Mouse (Mus musculus): ENCODE measurements around the gene Mctp2.

Gene Mctp2

DNA sequence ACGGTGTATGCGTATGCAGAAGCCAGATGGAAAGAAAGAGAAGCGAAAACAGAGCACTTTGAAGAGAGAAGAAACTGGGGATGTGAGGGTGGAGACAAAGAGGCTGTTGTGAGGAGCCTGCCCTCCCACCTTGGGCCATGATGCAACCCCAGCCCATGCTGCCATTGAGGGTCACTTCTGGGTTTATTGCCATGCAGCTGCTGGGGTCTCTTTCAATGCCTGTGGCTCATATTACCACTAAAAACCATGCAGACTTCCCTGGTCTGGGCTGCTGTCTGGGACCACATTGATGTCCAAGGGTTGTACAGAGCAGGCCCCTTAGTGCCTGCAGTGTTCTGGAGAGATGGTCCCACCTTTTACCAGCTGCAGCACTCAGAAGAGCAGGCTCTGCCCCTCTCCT lies 210.0 kb downstream of the Mctp2 start:
- DNase-seq (ENCODE audit: low read depth, low spot score) = no peak

DNA sequence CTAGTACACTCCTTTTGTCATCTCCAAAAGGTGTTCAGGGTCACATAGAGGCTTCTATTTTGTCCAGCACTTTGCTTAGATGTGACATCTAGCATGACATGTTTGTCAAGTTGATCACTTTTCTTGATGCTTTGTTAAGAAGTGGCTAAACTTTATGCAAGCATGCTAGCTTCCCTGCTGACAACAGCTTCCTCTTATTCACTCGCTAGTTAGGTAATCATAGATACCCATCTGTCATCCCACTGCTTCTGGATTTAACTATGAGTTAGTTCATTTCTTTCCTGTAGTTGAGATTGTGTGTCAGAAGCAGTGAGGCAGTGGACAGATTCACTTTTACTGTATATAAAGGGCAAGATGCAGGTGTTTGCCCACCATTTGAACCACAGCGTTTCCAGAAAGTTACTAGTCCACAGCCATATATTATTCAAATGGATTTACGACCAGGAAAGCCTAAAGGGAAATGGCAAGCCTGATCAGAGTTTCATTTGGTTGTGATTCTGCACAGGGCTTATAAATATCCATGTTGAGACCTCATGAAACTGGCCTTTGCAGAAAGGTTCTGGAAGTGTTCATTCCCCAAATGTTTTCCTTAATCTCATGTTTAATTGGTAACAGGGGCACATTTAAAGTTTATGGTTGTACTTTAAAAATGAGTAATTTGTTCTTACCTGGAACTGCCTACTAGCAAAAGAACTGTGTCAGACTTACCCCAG lies 216.8 kb downstream of the Mctp2 start:
- DNase-seq (ENCODE audit: low read depth, low spot score) = no peak

DNA sequence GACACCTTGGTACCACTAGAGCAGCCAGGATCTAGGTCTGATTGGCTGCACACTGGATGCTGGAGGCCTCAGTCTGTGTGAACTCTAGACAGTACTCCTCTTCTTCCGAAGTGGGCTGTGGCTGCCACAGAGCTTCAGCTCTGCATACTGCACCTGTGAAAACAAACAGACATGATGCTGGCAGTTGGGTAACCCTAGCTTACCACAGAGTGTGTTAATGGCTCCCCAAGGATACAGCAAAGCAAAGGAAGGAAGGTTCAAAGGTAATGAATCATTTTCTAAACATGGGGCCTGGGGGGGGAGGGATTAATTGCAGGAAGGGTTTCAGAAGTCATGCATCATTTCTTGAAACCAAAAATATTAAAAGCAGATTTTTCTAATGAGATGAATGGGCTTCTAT lies 225.7 kb downstream of the Mctp2 start:
- no peak for DNase-seq (ENCODE audit: low read depth, low spot score)

DNA sequence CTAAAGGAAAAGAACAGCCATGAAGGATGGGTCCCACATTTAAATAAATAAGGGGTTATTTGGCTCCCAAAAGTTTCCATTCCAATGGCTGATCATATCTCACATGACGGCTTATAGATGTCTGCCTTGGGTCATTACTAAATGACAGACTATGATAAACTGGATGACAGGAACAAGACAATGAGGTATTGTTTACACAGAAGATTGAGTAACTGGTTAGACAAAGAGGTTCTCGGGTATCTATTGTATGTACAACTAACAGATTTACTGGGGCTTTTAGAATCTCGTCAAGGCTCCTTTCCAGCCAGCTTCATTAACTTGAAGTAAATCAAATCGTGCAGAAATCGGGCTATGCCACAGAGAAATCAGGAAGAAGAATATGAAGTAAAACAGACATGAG lies 227.5 kb downstream of the Mctp2 start:
- no peak for DNase-seq (ENCODE audit: low read depth, low spot score)

DNA sequence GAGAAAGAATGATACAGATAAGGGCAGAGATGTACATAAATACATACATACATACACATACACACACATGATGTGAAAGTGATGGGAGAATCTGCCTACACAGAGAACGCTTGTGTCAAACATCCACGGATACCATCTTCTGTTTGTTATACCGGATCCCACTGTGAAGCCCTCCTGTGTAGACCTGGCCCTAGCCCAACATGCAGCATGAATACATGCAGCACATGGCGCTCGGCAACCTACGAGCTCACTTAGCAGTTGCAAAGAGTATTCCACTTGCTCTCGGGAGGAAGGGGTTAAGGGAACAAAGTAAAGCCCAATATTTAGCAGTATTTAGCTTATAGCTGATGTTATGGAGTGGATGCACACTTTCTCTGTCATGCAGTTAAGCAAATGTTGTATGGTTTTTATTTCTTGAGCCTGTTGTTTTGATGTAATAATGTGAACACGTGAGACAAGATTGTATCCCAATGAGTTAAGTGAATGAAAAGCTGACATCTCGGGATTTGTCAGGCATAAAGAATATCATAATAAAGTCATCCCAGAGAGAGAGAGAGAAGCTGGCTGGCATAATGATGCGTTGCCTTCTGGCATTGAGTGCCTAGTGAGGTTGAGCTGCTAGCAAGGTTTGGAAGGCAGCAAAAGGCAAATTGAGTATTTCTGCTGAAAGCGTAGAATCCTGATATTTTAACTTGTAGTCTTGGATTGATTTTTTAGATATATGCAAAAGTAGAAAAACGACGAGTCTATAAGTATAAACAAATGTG lies 234.8 kb downstream of the Mctp2 start:
- no peak for DNase-seq (ENCODE audit: low read depth, low spot score)

DNA sequence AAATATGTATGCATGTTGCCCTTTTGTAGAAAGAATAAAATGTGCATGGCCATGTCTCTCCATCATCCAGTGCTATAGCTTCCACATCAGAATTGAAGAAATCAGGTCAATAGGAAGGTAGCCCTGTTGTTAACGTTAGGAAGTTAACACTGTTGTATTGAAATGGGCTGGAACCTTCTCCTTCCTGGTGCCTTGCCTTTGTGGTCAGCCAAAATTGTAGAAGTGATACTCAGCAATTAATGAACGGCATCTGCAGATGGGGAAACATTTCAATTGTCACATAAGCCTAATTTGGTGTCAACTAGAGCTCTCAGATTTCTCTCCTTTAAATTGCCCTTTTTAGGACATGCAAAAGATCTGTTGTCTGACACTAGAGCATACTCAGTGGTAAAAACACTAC lies 238.0 kb downstream of the Mctp2 start:
- no peak for DNase-seq (ENCODE audit: low read depth, low spot score)

DNA sequence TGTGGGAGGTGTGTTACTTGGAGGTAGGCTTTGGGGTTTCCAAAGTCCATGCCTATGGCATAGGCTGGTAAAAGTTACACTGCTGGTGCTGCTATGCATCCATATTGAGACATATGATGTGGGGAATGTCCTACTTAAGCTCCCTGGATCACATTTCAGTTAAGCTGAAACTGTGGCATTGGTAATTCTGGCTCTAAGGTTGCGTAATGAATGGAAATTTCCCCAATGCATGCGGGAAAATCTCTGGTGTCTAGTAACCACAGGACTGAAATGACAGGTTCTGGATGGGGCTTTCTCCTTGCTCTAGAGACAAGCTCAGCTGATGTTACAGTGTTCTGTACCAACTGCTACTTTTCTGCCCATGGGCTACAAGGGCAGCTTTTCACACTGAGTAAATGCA lies 240.1 kb downstream of the Mctp2 start:
- DNase-seq (ENCODE audit: low read depth, low spot score) = no peak

DNA sequence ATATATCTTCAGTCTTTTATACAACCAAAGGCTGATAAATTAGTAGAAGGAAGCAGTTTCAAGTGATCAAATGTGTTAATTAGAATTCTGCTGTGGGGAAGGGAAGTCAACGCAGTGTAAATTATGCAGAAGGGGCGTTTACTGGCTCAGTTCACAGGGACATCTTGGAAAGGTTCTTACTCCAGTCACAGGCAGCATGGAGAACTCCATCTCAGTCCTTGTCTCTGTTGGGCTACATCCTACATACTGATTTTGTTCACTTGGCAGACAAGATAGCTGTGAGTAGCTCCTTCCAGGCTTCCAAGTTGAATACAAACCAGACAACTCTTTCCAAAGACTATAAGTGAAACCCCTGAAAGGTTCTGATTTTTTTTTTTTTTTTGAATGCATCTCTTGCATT lies 254.6 kb downstream of the Mctp2 start:
- no peak for DNase-seq (ENCODE audit: low read depth, low spot score)

DNA sequence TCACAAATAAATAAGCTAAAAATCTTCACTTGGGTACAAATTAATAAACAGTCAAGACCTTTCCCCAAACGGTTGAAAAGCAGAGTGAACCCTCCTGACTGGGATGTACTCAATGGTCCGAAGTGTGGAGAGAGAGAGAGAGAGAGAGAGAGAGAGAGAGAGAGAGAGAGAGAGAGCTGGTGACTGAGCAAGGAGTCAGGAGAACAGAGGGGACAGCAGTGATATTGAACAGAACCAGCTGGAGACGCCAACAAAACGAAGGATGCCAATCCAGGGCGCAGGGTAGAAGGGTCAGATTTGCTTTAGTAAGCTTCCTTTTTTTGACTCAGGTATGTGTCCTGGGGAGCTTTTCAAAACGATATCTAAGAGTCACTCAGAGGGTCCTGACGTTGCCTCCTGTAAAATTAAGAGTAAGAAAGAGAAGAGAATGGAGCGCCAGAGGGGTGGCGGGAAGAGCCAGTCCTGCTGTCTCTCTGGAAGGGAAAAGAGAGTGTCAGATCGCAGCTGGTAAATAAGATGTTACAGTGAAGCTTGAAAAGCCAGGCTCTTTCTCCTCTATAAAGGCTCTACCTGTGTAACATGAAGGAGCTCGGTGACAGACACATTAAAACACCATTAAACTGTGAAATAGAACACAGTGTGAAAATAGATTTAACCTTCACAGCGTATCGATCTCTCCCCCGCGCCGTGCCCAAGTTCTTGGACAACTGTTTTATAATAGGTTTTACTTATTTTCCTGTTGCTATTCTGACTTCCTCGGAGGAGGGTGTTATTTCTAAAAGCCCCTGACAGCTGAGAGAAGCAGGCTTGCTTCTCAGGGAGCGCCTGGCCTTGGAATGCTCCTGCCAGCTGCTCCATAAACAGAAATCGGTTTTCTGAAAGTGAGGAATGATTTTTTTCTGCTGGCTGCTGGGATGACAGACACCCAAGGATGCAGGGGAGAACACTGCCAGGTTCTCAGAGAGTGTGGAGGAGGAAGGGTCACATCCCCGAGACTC lies 258.5 kb downstream of the Mctp2 start:
- DNase-seq (ENCODE audit: low read depth, low spot score) = no peak

All from CD4-positive, CD25-positive, alpha-beta regulatory T cell, adult 2 months (primary cell).